Mouse (Mus musculus) liver, adult 2 months (tissue): ENCODE measurements around the gene Gm8251.

ENCODE experiments used
- CTCF ChIP-seq: fragments of 200-500 bp; IDR thresholded peaks from 2 replicates; pipeline ENCODE4 v1.5.1; 2011; ENCODE audit warnings: low read depth, low read length, control low read depth
- POLR2A ChIP-seq: fragments of 200-500 bp; IDR thresholded peaks from 2 replicates; pipeline ENCODE4 v1.6.1; 2011; ENCODE audit warnings: low read length, control low read depth; ENCODE audit not compliant: insufficient read depth; ENCODE audit errors: extremely low read depth

DNA sequence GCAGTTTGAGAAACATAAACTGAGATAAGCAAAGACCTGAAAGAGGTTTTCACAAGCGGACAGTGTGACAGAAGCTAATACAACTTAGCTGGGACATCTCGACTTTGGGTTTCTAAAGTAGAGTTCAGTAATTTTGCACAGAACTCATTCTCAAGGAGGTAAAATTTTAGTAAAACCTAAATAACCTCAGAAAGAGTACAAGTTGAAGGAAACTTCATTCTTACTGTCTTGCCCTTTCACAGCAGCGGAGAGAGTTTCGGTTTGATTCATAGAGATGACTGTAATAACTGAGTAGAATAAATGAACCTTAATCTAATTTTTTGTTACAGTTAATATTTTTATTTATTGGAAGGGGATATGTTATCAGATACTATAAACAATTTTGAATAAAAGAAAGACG, 28.8 kb downstream of the Gm8251 start:
- TF ChIP-seq POLR2A: no peak
- no peak for TF ChIP-seq CTCF
